Mouse (Mus musculus) brain, embryonic 18.5 days (tissue): ENCODE measurements at regions not wholly inside any gene's neighbourhood (a gene's known extent, or its start where the extent isn't known, plus 50 kb on each side); places are given as distances from the start of the nearest gene placed in this dataset.

Experiments used
- DNase-seq: peaks from one replicate; pipeline ENCODE4 v3.0.0-alpha.2; 2012; ENCODE audit warnings: low read depth, low spot score

DNA sequence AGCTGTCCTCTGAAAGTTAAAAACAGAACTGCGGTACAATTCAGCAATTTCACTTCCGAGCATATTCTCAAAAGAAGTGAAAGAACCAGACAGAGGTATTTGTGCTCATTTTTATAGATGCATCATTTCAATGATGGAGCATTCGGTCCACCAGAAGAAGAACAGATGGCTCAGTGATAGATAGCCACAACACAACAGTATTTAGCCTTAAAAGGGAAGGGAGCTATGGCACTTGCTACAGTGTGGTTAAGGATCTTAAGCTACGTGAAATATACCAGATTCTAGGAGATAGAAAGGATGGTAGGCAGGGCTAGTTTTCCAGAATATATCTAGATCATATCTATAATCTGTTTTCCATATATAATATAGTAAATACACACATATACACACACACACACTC is 77.5 kb upstream of the Gadd45a start:
- no peak for DNase-seq

DNA sequence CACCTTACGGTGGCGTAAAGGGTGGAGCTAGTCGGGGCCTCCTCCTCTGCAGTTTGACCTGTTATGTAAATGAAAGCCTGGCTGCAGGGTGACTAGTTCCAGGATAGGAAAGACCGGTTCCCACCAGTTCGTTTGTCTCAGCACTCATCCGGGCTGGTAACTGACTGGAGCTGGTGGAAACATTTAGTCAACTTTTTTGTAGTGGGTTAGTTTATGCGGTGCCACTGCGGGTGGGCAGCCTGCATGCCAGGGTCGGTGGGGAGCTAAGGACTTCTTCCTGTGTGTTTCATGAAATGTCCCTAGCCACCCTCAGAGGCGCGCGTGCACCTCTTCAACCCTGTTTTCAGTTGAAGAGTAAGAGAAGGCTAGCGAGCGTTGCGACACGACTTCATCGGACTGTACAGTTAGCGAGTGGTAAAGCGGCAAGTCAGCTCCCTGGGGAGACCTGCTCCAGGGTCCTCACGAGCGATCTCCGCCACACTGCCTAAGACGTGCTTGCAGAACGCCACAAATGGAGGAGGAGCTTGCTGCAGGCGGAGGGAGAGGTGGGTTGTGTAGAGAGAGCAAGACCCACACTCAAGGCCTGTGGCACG is 76.5 kb upstream of the Gadd45a start:
- no peak for DNase-seq

DNA sequence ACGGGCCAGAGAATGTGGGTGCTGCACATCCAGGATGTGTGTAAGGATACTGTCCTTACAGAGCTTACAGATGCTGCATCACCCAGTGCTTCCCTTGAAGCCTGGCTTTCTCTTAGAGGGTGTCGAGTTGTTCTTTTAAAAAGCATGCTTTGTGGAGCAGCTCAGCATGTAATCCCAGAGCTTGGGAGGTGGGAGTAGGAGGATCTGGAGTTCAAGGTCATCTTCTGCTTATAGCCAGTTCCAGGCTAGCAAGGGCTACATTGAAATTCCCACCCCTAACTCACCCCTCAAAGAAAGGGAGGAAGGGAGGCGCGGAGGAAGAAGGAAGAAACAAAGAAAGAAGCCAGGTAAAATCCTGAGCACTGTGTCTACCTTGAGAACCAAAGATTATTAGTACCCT is 76.0 kb upstream of the Gadd45a start:
- DNase-seq = no peak

DNA sequence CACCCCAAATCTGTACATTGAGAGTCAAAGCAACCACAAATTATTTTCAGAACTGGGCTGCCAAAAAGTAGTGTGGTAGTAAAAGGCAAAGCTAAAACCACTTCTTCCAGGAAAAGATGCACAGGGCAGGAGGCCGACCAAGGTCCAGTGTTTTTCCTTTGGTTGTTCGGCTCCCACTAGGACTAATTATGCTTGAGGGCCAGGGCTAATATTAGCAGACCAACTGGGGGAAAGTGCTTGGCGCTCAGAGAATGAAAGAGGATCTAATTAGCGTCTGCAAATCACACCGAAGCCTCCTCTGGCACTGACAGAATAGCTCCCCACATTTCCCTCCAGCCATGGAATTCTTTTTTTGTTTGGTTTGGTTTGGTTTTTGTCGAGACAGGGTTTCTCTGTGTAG is 75.1 kb upstream of the Gadd45a start:
- DNase-seq = no peak

DNA sequence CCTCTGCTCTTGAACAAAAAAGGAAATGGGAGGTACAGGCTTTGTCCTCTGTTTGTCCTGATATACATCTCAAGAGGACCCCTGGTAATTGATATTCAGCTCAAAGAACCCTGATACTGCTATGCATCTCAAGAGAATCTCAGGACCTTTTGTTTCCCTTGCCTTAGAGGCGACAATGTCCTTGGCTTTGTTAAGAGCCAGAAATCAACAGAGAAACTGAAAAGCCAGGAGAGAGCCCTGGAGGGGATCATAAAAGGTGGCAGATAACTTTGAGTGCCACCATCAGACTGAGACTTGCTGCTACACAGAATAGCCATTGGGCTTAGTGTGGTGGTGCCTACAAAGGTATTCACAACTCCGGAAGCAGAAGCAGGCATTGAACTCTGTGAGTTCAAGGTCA is 74.3 kb upstream of the Gadd45a start:
- no peak for DNase-seq

DNA sequence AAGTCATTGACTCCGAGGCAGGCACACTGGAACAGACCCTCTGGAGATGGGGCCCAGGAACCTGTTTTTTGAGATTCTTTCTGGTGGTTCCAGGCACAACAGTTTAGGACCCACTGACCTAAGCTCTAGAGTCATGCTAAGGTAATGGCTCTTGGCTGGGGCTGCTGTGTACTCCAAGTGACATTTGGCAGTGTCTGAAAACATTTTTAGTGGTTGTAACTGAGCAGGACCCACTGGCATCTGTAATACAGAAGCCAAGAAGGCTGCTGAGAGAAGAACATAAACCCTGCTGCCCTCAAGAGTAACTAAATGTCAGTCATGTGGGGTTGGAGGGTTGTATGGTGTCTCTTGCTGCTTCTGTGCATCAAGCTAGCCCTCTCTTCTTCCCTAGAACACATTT is 73.1 kb upstream of the Gadd45a start:
- no peak for DNase-seq

DNA sequence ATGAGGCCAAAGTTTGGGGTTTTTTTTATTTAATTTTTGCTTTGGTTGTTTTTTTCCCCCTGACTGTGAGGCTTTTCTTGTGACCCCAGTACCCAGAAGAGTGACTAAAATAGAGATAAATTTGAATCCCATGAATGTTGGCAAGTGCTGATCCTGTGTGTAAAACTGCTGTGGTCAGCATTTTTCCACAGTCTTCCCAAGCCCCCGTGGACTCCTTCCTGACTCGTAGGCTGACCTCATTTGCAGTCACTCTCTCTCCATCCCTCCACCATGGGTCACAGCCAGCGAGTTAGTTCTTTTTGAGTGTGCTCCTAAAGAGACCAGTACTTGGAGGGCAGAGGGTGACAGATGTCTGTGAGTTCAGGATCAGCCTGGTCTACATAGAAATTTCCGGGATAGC is 72.5 kb upstream of the Gadd45a start:
- no peak for DNase-seq

DNA sequence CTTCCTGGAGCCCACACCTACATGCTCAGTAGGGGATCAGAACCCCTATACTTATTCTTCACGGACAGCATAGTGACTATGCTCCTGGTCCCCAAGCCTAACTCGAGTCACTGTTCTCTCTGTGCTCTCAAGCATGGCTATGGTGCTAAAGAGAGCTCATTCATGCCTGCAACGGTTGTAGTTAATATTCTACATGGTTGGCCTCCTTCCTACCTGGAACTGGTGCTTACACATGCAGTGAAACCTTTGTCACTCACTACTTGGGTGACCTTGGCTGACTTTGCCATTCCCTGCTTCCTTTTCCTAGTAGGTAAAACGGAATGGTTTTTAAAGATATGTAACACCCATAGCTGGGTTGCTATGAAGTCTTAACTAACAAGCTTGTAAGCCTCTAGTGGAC is 70.3 kb upstream of the Gadd45a start:
- DNase-seq = no peak

DNA sequence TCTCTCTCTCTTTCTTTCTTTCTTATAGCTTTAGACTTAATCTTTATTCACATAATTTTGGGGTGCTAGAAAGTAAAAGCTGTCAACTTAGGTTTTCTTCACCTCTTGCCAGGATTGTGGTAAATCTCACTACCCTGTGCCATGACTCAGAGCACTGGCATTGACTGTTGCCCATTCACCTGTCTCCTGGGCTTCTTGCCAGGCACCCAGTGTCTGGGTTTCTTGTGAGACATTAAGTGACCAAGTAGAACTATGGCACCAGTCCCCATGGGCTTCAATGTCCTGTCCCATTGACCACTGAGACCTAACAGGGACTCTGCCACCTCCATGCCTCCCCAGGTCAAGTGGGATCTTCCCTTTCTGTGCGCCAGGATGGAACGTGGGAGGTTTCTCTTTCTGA is 69.2 kb upstream of the Gadd45a start:
- no peak for DNase-seq

DNA sequence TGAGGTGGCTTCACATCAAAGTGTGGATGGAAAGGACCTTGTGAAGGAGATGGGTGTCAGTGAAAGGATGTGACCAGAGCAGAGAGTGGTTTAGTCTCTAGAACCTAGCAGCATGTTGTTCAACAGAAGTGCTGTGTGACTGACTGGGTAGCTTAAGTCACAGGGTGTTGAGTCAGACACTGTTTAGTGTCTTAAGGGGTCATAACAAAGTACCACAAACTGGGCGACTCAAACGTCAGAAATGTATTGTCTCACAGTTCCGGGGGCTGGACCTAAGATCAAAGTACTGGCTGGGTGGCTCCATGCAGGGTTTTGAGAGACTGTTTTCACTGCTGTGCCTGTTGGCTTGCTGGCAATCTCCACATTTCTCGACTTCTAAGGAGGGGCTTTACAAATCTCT is 68.1 kb upstream of the Gadd45a start:
- DNase-seq = no peak

DNA sequence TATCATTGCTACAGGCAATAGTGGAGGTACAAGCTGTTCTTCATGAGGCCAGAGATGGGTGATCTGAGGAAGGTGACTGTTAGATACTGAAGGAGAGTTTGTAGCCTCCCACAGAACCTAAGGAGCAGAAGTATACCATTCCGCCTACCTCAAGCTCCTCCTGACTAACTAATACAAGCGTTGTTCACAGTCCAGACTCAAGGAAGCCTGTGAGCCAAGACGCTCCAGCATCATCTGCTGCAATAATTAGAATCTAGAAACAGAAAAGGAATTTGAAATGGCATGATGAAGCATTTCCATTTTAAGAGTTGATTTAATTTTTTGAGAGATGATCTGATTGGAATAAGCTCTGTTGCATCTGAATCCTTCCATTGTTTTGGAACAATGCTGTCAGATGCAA is 66.9 kb upstream of the Gadd45a start:
- DNase-seq = no peak

DNA sequence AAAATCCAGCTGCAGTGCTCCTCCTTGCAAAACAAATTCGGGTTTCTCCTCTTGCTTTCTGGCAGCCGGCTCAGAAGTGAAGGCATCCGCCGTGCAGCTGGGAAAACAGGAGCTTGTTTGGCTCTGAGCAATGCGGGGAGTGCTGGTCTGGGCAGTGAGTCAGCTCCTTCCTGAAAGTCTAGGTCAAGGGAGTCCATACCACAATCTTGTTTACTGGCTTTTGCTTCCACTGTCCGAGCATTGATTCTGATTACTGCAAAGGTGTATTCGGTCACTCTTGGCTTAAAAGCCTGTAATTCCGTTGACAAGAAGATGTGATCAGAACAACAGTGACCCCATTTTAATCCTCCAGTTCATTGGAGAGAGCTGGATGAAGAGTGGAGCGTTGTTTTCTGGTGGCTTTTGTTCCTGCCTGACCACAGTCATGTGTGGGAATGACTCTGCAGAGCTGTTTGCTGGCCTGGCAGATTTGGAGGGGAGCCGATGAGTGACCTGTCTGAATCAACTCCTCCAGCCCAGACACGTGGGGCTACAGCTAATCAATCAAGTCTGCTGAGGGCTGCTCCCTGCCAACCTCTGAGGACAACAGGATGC is 65.4 kb upstream of the Gadd45a start:
- no peak for DNase-seq

DNA sequence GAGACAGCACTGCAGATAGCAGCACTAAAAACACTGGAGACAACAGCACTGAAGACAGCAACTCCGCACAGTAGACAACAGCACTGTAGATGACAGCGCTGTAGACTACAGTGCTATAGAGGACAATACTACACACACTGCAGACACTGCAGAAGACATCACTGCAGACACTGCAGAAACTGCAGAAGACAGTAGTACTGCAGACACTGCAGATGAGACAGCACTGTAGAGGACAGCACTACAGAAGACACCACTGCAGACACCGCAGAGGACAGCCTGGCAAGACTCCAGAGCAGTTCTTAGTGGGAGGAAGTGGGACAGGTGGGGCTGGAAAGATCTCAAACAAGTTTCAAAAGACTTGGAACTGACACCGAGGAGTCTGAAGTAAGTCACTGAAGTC is 64.8 kb upstream of the Gadd45a start:
- no peak for DNase-seq

DNA sequence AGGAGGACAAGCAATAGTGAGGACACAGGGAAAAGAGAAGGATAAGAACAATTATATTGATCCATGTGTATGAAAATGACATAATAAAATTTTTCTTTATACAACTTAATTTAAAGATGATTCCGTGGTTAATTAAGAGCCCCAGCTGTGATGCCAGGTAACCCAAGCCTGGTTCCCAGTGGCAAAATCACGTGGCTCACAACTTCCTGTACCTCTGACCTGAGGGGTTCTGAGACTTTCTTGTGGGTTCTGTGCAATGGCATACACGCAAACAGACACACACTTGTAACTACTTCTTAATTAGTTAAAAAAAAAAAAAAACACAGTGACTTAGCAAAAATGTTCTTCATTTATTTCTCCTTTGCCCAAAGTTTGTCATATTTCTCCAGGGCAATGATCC is 57.2 kb upstream of the Gadd45a start:
- DNase-seq = no peak

DNA sequence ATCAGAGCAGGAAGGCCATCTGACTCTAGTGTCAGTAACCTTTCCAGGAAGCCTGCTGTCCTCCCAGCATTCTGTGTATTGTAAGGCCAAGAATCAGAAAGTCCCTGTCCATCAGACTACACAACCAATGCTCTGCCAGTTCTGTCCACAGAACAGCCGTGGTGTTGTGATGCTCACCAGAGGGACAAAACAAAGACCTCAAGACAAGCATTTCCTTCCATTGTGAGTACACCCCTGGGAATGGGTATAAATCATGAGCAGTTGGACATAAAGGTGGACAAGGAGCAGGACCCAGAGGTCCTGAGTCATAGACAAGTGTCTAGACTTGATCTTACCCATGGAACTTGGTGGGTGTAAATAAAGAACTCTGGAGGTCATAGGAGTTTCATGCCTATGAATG is 55.9 kb upstream of the Gadd45a start:
- no peak for DNase-seq

DNA sequence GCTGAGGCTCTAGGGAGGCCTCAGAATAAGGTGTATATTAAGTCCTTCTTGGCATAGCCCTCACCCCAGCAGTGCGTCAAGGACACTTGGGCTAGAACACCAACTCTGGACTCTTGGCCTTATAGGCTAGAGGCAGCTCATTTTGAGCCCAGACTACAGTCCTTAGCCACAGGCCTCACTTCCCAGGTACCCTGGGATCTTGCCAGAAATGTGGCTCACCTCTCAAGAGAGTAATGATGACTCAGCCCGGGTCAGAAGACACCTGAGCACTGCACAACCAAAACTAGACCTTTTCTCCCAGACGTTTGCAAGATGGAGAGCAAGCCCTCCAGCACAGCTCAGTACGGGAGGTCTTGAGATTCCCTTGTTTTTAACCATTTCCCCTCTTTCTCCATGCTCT is 52.9 kb upstream of the Gadd45a start:
- no peak for DNase-seq

DNA sequence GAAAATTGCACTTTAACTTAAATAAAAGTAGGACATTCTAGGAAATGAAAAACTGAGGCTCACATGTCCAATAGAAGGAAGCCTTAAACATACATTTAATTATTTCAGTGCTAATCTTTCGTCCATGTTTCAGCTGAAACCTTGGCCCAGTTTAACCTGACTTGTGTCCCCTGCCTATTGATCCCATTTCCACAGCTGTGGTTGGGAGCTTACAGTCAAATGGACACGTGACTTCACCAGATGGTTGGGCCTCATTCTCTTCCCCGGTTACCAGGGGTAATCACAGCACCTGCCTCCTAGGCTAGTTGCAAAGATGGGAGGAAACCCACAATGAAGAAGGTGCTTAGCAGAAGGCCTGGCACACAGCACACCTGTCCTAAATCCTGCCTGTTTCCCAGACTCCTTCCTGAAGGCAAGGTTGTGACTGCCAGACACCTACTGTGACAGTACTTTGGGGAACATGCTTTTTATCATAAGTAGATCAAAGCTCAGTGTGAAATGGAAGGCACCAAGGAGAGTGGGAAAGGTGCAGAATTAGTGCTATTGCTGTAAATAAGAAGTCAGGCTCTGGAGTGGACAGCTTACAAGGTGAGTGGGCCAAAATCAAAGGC is 52.4 kb upstream of the Gadd45a start:
- DNase-seq = no peak

DNA sequence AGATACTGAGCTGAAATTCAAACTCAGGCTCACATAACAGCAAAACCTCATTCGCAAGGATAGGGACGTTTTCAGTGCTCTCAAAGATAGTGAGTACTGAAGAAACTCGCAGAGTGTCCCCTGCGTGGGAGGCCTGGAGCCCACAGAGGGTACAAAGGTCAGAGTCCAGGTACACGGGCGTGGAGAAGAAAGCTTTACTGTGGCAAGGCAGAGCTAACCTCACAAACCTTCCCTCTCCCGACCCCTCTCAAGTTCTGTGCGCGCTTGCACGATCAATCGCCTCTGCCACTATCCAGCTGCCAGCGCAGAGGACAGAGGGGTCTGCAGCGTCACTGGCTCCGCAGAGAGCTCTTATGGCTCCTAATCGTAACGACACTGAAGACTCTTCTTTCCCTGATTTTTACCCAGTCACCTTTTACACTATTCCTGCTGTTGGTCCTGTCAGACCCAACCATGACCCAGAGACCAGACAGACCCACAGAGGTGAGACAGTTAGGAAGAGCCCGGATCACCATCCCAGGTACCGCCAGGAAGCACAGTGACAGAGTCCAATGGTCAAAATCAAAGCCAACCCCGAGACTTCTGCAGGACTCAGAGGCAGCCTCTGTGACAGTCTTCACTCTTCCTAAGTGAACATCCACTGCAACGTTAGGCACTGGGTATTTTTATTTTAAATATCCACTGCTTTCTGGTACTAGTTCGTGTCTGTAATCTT is 51.6 kb upstream of the Gadd45a start:
- DNase-seq = no peak

DNA sequence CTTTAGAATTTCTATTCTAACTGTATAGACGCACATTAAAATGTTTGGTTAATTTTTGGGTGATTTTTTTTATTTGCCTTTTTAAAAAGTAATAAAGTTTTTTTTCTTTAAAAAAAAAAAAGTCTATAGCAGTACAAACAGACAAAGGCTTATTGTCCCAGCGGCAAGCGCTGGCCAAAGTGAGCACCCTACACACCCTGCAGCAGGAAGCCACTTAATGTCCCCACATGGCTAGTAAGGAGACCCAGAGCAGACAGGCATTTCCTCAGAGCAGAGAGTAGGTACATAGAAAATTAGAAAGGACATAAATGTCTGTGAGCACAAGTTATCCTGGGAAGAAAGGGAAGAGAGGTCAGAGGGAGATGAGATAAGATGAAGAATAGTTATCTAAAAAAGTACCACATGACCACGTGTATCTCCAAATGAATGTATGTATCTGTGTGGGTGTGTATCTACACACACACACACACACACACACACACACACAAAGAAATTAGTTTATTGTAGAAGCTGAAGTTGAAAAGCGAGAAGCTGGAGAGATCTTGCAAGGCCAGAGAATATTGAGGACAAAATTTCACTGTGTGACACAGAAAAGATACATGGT is 50.7 kb upstream of the Gadd45a start:
- no peak for DNase-seq

DNA sequence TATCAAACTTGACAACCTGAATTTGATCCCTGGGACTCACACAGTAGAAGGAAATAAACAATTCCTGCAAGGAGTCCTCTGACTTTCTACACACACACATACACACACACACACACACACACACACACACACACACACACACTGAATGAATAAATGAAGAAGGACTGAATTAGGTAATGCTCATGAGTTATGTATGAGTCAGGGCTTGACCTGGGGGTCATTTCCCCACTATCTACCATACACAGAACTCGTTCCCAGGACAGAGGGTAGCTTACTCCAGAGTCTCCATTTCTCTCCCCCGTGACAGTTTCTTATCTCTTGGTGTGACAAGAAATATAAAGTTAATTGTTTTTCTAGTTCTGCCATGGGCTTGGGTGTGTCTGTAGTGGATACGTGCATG is 50.1 kb upstream of the Gadd45a start:
- no peak for DNase-seq
